7 mouse cellular contexts compared by ENCODE assay signal in the genomic region with DNA sequence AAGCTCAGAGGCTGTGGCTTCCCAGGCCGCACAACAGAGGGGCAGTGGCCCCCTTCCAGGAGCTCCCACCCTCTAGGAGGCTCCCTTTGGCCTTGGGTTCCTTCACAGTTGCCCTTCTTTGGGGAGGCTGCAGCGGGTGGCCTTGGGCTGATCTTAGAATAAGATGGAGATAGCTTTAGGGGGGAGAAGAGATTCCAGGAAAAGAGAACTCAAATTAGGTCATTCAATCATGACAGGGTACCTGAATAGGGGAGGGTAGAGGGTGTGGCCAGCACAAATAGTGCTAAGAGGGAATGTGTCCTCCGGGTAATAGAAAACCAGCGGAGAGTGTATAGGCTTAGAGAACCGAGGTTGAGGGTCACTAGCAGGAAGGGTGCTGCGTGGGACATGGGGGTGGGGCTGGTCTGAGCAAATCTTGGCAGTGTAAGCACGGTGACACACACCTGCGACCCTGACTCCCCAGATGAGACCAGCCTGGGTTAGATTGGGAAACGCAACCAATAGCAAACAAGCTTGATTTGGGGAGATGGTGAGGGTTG. TPM values are rescaled to one million over a fixed set of nuclear protein-coding genes. Genes with fewer than 3 reads are reported as not detected.
DNase-seq lines count a peak whose midpoint lies in the region; ATAC-seq and TF ChIP-seq lines count a peak whose summit lies in the region.

No protein-coding gene starts in this region.

- H3K4me2 ChIP-seq in embryonic facial prominence, embryonic 14.5 days (ENCODE audit: low read depth, low read length) = peak overlapping the region; percentile 68
- H3K4me2 ChIP-seq in intestine, embryonic 15.5 days (replicated peaks) = peak overlapping the region; percentile 82
- H3K4me2 ChIP-seq in midbrain, postnatal 0 days (ENCODE audit: low read depth, low read length, poor library complexity, severe bottlenecking) = peak overlapping the region; percentile 36

- peaks cover 20% of the 10 kb centered on the region for H3K4me1 ChIP-seq in liver, adult 2 months (ENCODE audit: control insufficient read depth, insufficient read depth, low read length)
- peaks cover 67% of the 10 kb centered on the region for H3K4me1 ChIP-seq in embryonic facial prominence, embryonic 14.5 days (ENCODE audit: control insufficient read depth, insufficient read depth, low read length)
- peaks cover 69% of the 10 kb centered on the region for H3K4me1 ChIP-seq in intestine, embryonic 15.5 days (replicated peaks)
- peaks cover 9% of the 10 kb centered on the region for H3K4me1 ChIP-seq in midbrain, postnatal 0 days (ENCODE audit: insufficient read depth, low read length)

- peak overlapping the region; percentile 57; the same call in 1 of the 2 replicates for H3K9ac ChIP-seq in liver, adult 2 months (ENCODE audit: low read depth, low read length)
- 0 out of 2 replicates have a peak overlapping the region, but pooled peaks have one; percentile 40 for H3K9ac ChIP-seq in embryonic facial prominence, embryonic 14.5 days (ENCODE audit: low read depth, low read length)
- no peak overlapping the region for H3K9ac ChIP-seq in intestine, embryonic 15.5 days
- H3K9ac ChIP-seq in midbrain, postnatal 0 days (replicated peaks; ENCODE audit: low read length, poor library complexity, severe bottlenecking) = no peak overlapping the region

- no peaks in the 10 kb centered on the region for H3K27me3 ChIP-seq in liver, adult 2 months (ENCODE audit: control insufficient read depth, insufficient read depth, low read length)
- 0 out of 2 replicates have a peak, but pooled peaks cover 5% of the 10 kb centered on the region for H3K27me3 ChIP-seq in embryonic facial prominence, embryonic 14.5 days (replicated peaks; ENCODE audit: control insufficient read depth, insufficient read depth, low read length)
- H3K27me3 ChIP-seq in intestine, embryonic 15.5 days (replicated peaks) = 0 out of 2 replicates have a peak, but pooled peaks cover 3% of the 10 kb centered on the region
- H3K27me3 ChIP-seq in midbrain, postnatal 0 days (ENCODE audit: insufficient read depth, low read length) = peaks cover 17% of the 10 kb centered on the region

- H3K4me3 ChIP-seq in liver, adult 2 months (ENCODE audit: insufficient read depth, low read depth, low read length) = 0 out of 2 replicates have a peak overlapping the region, but pooled peaks have one; percentile 52
- H3K4me3 ChIP-seq in embryonic facial prominence, embryonic 14.5 days (ENCODE audit: low read depth, low read length) = peak overlapping the region; percentile 24
- peak overlapping the region; percentile 27 for H3K4me3 ChIP-seq in intestine, embryonic 15.5 days (replicated peaks)
- H3K4me3 ChIP-seq in midbrain, postnatal 0 days (ENCODE audit: low read depth, low read length) = peak overlapping the region; percentile 9

- H3K9me3 ChIP-seq in embryonic facial prominence, embryonic 14.5 days (ENCODE audit: control insufficient read depth, low read length) = no peaks in the 10 kb centered on the region
- H3K9me3 ChIP-seq in intestine, embryonic 15.5 days = no peaks in the 10 kb centered on the region
- H3K9me3 ChIP-seq in midbrain, postnatal 0 days (ENCODE audit: low read length) = no peaks in the 10 kb centered on the region

- peak overlapping the region; percentile 17; the same call in 1 of the 2 replicates for H3K27ac ChIP-seq in liver, adult 2 months (replicated peaks; ENCODE audit: insufficient read depth, low read depth, low read length)
- H3K27ac ChIP-seq in embryonic facial prominence, embryonic 14.5 days (replicated peaks; ENCODE audit: low read depth, low read length) = peak overlapping the region; percentile 73
- H3K27ac ChIP-seq in intestine, embryonic 15.5 days = peak overlapping the region; percentile 72
- no peak overlapping the region for H3K27ac ChIP-seq in midbrain, postnatal 0 days (ENCODE audit: low read depth, low read length)

- DNase-seq in liver, adult 2 months (ENCODE audit: extremely low read depth, low read depth, low spot score) = peak; percentile 35
- DNase-seq in liver = no peak
- DNase-seq in embryonic facial prominence, embryonic 14.5 days (ENCODE audit: low spot score) = no peak
- DNase-seq in midbrain, postnatal 0 days (ENCODE audit: low spot score) = no peak
- no peak for DNase-seq in left cerebral cortex, postnatal 36 days (ENCODE audit: low spot score in 2 of 2)
- DNase-seq in gastrocnemius, adult 18-20 months (ENCODE audit: low spot score) = no peak

- no peak for TF ChIP-seq CTCF in liver, adult 2 months (IDR thresholded peaks at IDR 0.05; ENCODE audit: low read depth, low read length)
- TF ChIP-seq CTCF in midbrain, postnatal 0 days (IDR thresholded peaks at IDR 0.05) = no peak

- TF ChIP-seq POLR2A in liver, adult 2 months (IDR thresholded peaks at IDR 0.05; ENCODE audit: extremely low read depth, insufficient read depth, low read length) = no peak

- H3K36me3 ChIP-seq in liver, adult 2 months (ENCODE audit: control insufficient read depth, insufficient read depth, low read length) = no peaks in the 10 kb centered on the region
- peaks cover 9% of the 10 kb centered on the region; the same call in 1 of the 2 replicates for H3K36me3 ChIP-seq in embryonic facial prominence, embryonic 14.5 days (ENCODE audit: control insufficient read depth, insufficient read depth, low read length)
- H3K36me3 ChIP-seq in intestine, embryonic 15.5 days = no peaks in the 10 kb centered on the region
- no peaks in the 10 kb centered on the region for H3K36me3 ChIP-seq in midbrain, postnatal 0 days (ENCODE audit: insufficient read depth, low read length)

- intact Hi-C loops in left cerebral cortex, postnatal 36 days (cut with DNase I) = no loop called here

- ATAC-seq in embryonic facial prominence, embryonic 14.5 days (ENCODE audit: low read depth) = no peak
- ATAC-seq in intestine, embryonic 15.5 days = peak; percentile 3; the same call in 1 of the 2 replicates
- ATAC-seq in midbrain, postnatal 0 days (ENCODE audit: low FRiP score) = no peak

- WGBS in liver, adult 2 months = 13% methylated on average over 9 of the region's 9 CpGs
- WGBS in embryonic facial prominence, embryonic 14.5 days = 9% methylated on average over 9 of the region's 9 CpGs
- 5% methylated on average over 9 of the region's 9 CpGs for WGBS in intestine, embryonic 15.5 days
- WGBS in midbrain, postnatal 0 days = 6% methylated on average over 9 of the region's 9 CpGs

- H3K79me2 ChIP-seq in liver, adult 2 months (ENCODE audit: control insufficient read depth, insufficient read depth, low read length) = no peaks in the 10 kb centered on the region

RNA-seq across cellular contexts. Expression of a gene that starts 2.2 kb away (rescaled TPM):
- total RNA-seq in liver, adult 2 months (2014; rRNA removed) = 3.0 and 7.2 TPM in 2 replicates
- polyA plus RNA-seq in liver, adult 2 months (2012; rRNA removed) = 35.4 and 56.0 TPM in 2 replicates
- 30.2 and 39.4 TPM in 2 replicates for polyA plus RNA-seq in embryonic facial prominence, embryonic 14.5 days (2014; fragmentation: Nextera tagmentation; extraction: Ambion mirVana)
- 14.5 and 17.8 TPM in 2 replicates for polyA plus RNA-seq in intestine, embryonic 15.5 days (2015; fragmentation: Nextera tagmentation; extraction: Ambion mirVana)
- 31.2 and 35.6 TPM in 2 replicates for total RNA-seq in midbrain, postnatal 0 days (2014; rRNA removed)
- 56.8 and 57.3 TPM in 2 replicates for polyA plus RNA-seq in midbrain, postnatal 0 days (2015; fragmentation: Nextera tagmentation; extraction: Ambion mirVana)
- total RNA-seq in left cerebral cortex, postnatal 36 days (2021) = 10 to 100 TPM; 23.7 to 37.6 TPM
- total RNA-seq in gastrocnemius, adult 18-20 months (2021) = 1 to 10 TPM; 4.9 to 7.4 TPM

RNA-seq across cellular contexts. Expression of a gene that starts 12.9 kb away (rescaled TPM):
- 200 and 263 TPM in 2 replicates for total RNA-seq in liver, adult 2 months (2014; rRNA removed)
- 1,785 and 2,016 TPM in 2 replicates for polyA plus RNA-seq in liver, adult 2 months (2012; rRNA removed)
- polyA plus RNA-seq in embryonic facial prominence, embryonic 14.5 days (2014; fragmentation: Nextera tagmentation; extraction: Ambion mirVana) = 387 and 412 TPM in 2 replicates
- 743 and 808 TPM in 2 replicates for polyA plus RNA-seq in intestine, embryonic 15.5 days (2015; fragmentation: Nextera tagmentation; extraction: Ambion mirVana)
- total RNA-seq in midbrain, postnatal 0 days (2014; rRNA removed) = 539 and 662 TPM in 2 replicates
- 805 and 854 TPM in 2 replicates for polyA plus RNA-seq in midbrain, postnatal 0 days (2015; fragmentation: Nextera tagmentation; extraction: Ambion mirVana)
- 100 to 1,000 TPM; 652 to 731 TPM for total RNA-seq in left cerebral cortex, postnatal 36 days (2021)
- total RNA-seq in gastrocnemius, adult 18-20 months (2021) = 100 to 1,000 TPM; 947 to 962 TPM

RNA-seq across cellular contexts. Expression of a gene that starts 27.2 kb away (rescaled TPM):
- total RNA-seq in liver, adult 2 months (2014; rRNA removed) = 20.7 and 27.3 TPM in 2 replicates
- polyA plus RNA-seq in liver, adult 2 months (2012; rRNA removed) = 61.6 and 64.2 TPM in 2 replicates
- 87.7 and 88.4 TPM in 2 replicates for polyA plus RNA-seq in embryonic facial prominence, embryonic 14.5 days (2014; fragmentation: Nextera tagmentation; extraction: Ambion mirVana)
- polyA plus RNA-seq in intestine, embryonic 15.5 days (2015; fragmentation: Nextera tagmentation; extraction: Ambion mirVana) = 245 and 269 TPM in 2 replicates
- 108 and 130 TPM in 2 replicates for total RNA-seq in midbrain, postnatal 0 days (2014; rRNA removed)
- 107 and 108 TPM in 2 replicates for polyA plus RNA-seq in midbrain, postnatal 0 days (2015; fragmentation: Nextera tagmentation; extraction: Ambion mirVana)
- total RNA-seq in left cerebral cortex, postnatal 36 days (2021) = 100 to 1,000 TPM; 103 to 115 TPM
- 10 to 100 TPM; 26.2 to 31.8 TPM for total RNA-seq in gastrocnemius, adult 18-20 months (2021)

RNA-seq across cellular contexts. Expression of a gene that starts 28.7 kb away (rescaled TPM):
- 0.94 and 1.6 TPM in 2 replicates for total RNA-seq in liver, adult 2 months (2014; rRNA removed)
- 3.5 and 4.2 TPM in 2 replicates for polyA plus RNA-seq in liver, adult 2 months (2012; rRNA removed)
- 17.1 and 17.8 TPM in 2 replicates for polyA plus RNA-seq in embryonic facial prominence, embryonic 14.5 days (2014; fragmentation: Nextera tagmentation; extraction: Ambion mirVana)
- polyA plus RNA-seq in intestine, embryonic 15.5 days (2015; fragmentation: Nextera tagmentation; extraction: Ambion mirVana) = 19.9 and 26.0 TPM in 2 replicates
- total RNA-seq in midbrain, postnatal 0 days (2014; rRNA removed) = 8.4 and 13.3 TPM in 2 replicates
- polyA plus RNA-seq in midbrain, postnatal 0 days (2015; fragmentation: Nextera tagmentation; extraction: Ambion mirVana) = 4.7 and 7.5 TPM in 2 replicates
- total RNA-seq in left cerebral cortex, postnatal 36 days (2021) = 10 to 100 TPM in 1 of 2 experiments, 1 to 10 TPM in 1; 9.7 to 10.9 TPM
- 1 to 10 TPM; 4.5 to 6.1 TPM for total RNA-seq in gastrocnemius, adult 18-20 months (2021)

RNA-seq across cellular contexts. Expression of a gene that starts 33.9 kb away (rescaled TPM):
- total RNA-seq in liver, adult 2 months (2014; rRNA removed) = 0.55 and 0.67 TPM in 2 replicates
- polyA plus RNA-seq in liver, adult 2 months (2012; rRNA removed) = 0.29 and 0.56 TPM in 2 replicates
- polyA plus RNA-seq in embryonic facial prominence, embryonic 14.5 days (2014; fragmentation: Nextera tagmentation; extraction: Ambion mirVana) = 0.20 and 0.61 TPM in 2 replicates
- polyA plus RNA-seq in intestine, embryonic 15.5 days (2015; fragmentation: Nextera tagmentation; extraction: Ambion mirVana) = 0.85 and 1.00 TPM in 2 replicates
- 1.2 and 2.6 TPM in 2 replicates for total RNA-seq in midbrain, postnatal 0 days (2014; rRNA removed)
- polyA plus RNA-seq in midbrain, postnatal 0 days (2015; fragmentation: Nextera tagmentation; extraction: Ambion mirVana) = 0.80 and 1.6 TPM in 2 replicates
- 1 to 10 TPM; 3.5 to 3.6 TPM for total RNA-seq in left cerebral cortex, postnatal 36 days (2021)
- 1 to 10 TPM; 3.1 to 3.3 TPM for total RNA-seq in gastrocnemius, adult 18-20 months (2021)

Comparison
In these comparisons a context has a peak if more than half of its experiments do, and no peak if none do; other contexts are left out.
1. H3K9ac ChIP-seq: peak in liver, adult 2 months (single experiment) and embryonic facial prominence, embryonic 14.5 days (single experiment); none in intestine, embryonic 15.5 days (single experiment) and midbrain, postnatal 0 days (single experiment).
2. Peak in every context shown above with its lines, with median percentiles within 50 percentile points of each other: H3K4me3 ChIP-seq and H3K4me2 ChIP-seq.